Mouse (Mus musculus) embryonic facial prominence, embryonic 13.5 days (tissue): ENCODE measurements at regions not wholly inside any gene's neighbourhood (a gene's known extent, or its start where the extent isn't known, plus 50 kb on each side); places are given as distances from the start of the nearest gene placed in this dataset.

ENCODE experiments used
- ATAC-seq: fragments of 200-750 bp; cut with Nextera tagmentation; 2 replicates; pipeline ENCODE4 v1.8.0; 2017; ENCODE audit warnings: low read depth; ENCODE audit not compliant: insufficient number of reproducible peaks, insufficient read depth, low FRiP score, low TSS enrichment
- H3K27ac ChIP-seq: fragments of 300-500 bp; sonication (generic); 2 replicates; pipeline ENCODE4 v1.5.1; 2015; ENCODE audit warnings: moderate library complexity, mild to moderate bottlenecking, inconsistent platforms
- H3K27me3 ChIP-seq: fragments of 300-500 bp; sonication (generic); 2 replicates; pipeline ENCODE4 v1.6.1; 2015; ENCODE audit warnings: mild to moderate bottlenecking, inconsistent platforms
- H3K36me3 ChIP-seq: fragments of 300-500 bp; sonication (generic); 2 replicates; pipeline ENCODE4 v1.6.1; 2015; ENCODE audit warnings: mild to moderate bottlenecking, inconsistent platforms
- H3K4me1 ChIP-seq: fragments of 300-500 bp; sonication (generic); 2 replicates; pipeline ENCODE4 v1.6.1; 2015; ENCODE audit warnings: inconsistent platforms
- H3K4me2 ChIP-seq: fragments of 300-500 bp; sonication (generic); 2 replicates; pipeline ENCODE4 v1.6.1; 2015; ENCODE audit warnings: moderate library complexity, mild to moderate bottlenecking, inconsistent platforms
- H3K4me3 ChIP-seq: fragments of 300-500 bp; sonication (generic); 2 replicates; pipeline ENCODE4 v1.5.1; 2015; ENCODE audit warnings: mild to moderate bottlenecking, inconsistent platforms
- H3K9ac ChIP-seq: fragments of 300-500 bp; sonication (generic); 2 replicates; pipeline ENCODE4 v1.6.1; 2015; ENCODE audit warnings: mild to moderate bottlenecking, inconsistent platforms
- H3K9me3 ChIP-seq: fragments of 300-500 bp; sonication (generic); 2 replicates; pipeline ENCODE4 v1.6.1; 2016; ENCODE audit warnings: inconsistent platforms
- WGBS: fragments of 180-500 bp; shearing (Covaris S2); methylation state at CpG from one replicate; pipeline ENCODE4 v1.1.7; 2015; ENCODE audit warnings: mixed read lengths; 5-methylcytosine and 5-hydroxymethylcytosine counted together

GRCm38 (mm10) chr3:121618561-121618960, 52.0 kb upstream of the 4930432M17Rik start:
- Histone ChIP-seq H3K27ac (no peak overlapping the region), H3K36me3 (no peaks in the 10 kb centered on the region), H3K9me3 (no peaks in the 10 kb centered on the region), H3K9ac (no peak overlapping the region), H3K4me1 (no peaks in the 10 kb centered on the region), H3K27me3 (no peaks in the 10 kb centered on the region), H3K4me3 (no peak overlapping the region), H3K4me2 (no peak overlapping the region)
- 54% methylated on average over 2 of the region's 2 CpGs for WGBS
- ATAC-seq: no peak

- no peak overlapping the region for H3K4me2 ChIP-seq
- H3K4me3 ChIP-seq: no peak overlapping the region
- H3K9me3 ChIP-seq: no peaks in the 10 kb centered on the region
- H3K4me1 ChIP-seq: no peaks in the 10 kb centered on the region
- ATAC-seq: no peak
- WGBS: 81% methylated on average over 2 of the region's 2 CpGs
- H3K36me3 ChIP-seq: no peaks in the 10 kb centered on the region
- H3K9ac ChIP-seq: no peak overlapping the region
- no peak overlapping the region for H3K27ac ChIP-seq
- H3K27me3 ChIP-seq: no peaks in the 10 kb centered on the region
Measured at GRCm38 (mm10) chr3:121618161-121618560, 52.4 kb upstream of the 4930432M17Rik start.

- H3K4me3 ChIP-seq: no peak overlapping the region
- H3K4me2 ChIP-seq: no peak overlapping the region
- H3K27me3 ChIP-seq: no peaks in the 10 kb centered on the region
- ATAC-seq: no peak
- no peak overlapping the region for H3K27ac ChIP-seq
- no peaks in the 10 kb centered on the region for H3K36me3 ChIP-seq
- no peaks in the 10 kb centered on the region for H3K9me3 ChIP-seq
- no peaks in the 10 kb centered on the region for H3K4me1 ChIP-seq
- no peak overlapping the region for H3K9ac ChIP-seq
- 48% methylated on average over 7 of the region's 7 CpGs for WGBS
Measured at GRCm38 (mm10) chr3:121617351-121617750, 53.2 kb upstream of the 4930432M17Rik start.

- 76% methylated on average over 5 of the region's 5 CpGs for WGBS
- Histone ChIP-seq H3K4me3 (no peak overlapping the region), H3K4me2 (no peak overlapping the region), H3K36me3 (no peaks in the 10 kb centered on the region), H3K4me1 (no peaks in the 10 kb centered on the region), H3K9me3 (no peaks in the 10 kb centered on the region), H3K27ac (no peak overlapping the region), H3K9ac (no peak overlapping the region), H3K27me3 (no peaks in the 10 kb centered on the region)
- ATAC-seq: no peak
Measured at GRCm38 (mm10) chr3:121616075-121616474, 54.5 kb upstream of the 4930432M17Rik start.

- no peak for ATAC-seq
- no peak overlapping the region for H3K27ac ChIP-seq
Measured at GRCm38 (mm10) chr3:121614741-121615140, 55.8 kb upstream of the 4930432M17Rik start.

GRCm38 (mm10) chr3:121613224-121613623, 57.3 kb upstream of the 4930432M17Rik start:
- Histone ChIP-seq H3K4me3 (no peak overlapping the region), H3K9ac (no peak overlapping the region), H3K36me3 (no peaks in the 10 kb centered on the region), H3K9me3 (no peaks in the 10 kb centered on the region), H3K27me3 (no peaks in the 10 kb centered on the region), H3K27ac (no peak overlapping the region), H3K4me1 (no peaks in the 10 kb centered on the region), H3K4me2 (no peak overlapping the region)
- WGBS: 41% methylated on average over 3 of the region's 3 CpGs
- ATAC-seq: peak; percentile 52; the same call in 1 of the 2 replicates

More at GRCm38 (mm10) chr3:121614741-121615140, 55.8 kb upstream of the 4930432M17Rik start:
- Histone ChIP-seq H3K36me3 (no peaks in the 10 kb centered on the region), H3K4me2 (no peak overlapping the region), H3K4me3 (no peak overlapping the region), H3K9ac (no peak overlapping the region), H3K9me3 (no peaks in the 10 kb centered on the region), H3K4me1 (no peaks in the 10 kb centered on the region), H3K27me3 (no peaks in the 10 kb centered on the region)
- 75% methylated on average over 7 of the region's 7 CpGs for WGBS

- Histone ChIP-seq H3K27me3 (no peaks in the 10 kb centered on the region), H3K9ac (no peak overlapping the region), H3K4me1 (no peaks in the 10 kb centered on the region), H3K27ac (no peak overlapping the region), H3K4me3 (no peak overlapping the region), H3K4me2 (no peak overlapping the region), H3K9me3 (no peaks in the 10 kb centered on the region), H3K36me3 (no peaks in the 10 kb centered on the region)
- 70% methylated on average over 7 of the region's 7 CpGs for WGBS
- no peak for ATAC-seq
Measured at GRCm38 (mm10) chr3:121609845-121610244, 60.7 kb upstream of the 4930432M17Rik start.

GRCm38 (mm10) chr3:121609090-121609489, 61.5 kb upstream of the 4930432M17Rik start:
- Histone ChIP-seq H3K27me3 (no peaks in the 10 kb centered on the region), H3K4me2 (no peak overlapping the region), H3K27ac (no peak overlapping the region), H3K4me3 (no peak overlapping the region), H3K4me1 (no peaks in the 10 kb centered on the region), H3K36me3 (no peaks in the 10 kb centered on the region), H3K9ac (no peak overlapping the region), H3K9me3 (no peaks in the 10 kb centered on the region)
- no peak for ATAC-seq
- 64% methylated on average over 7 of the region's 7 CpGs for WGBS

- Histone ChIP-seq H3K4me1 (peaks cover 13% of the 10 kb centered on the region), H3K4me2 (no peak overlapping the region), H3K9ac (no peak overlapping the region), H3K27me3 (no peaks in the 10 kb centered on the region), H3K4me3 (no peak overlapping the region), H3K27ac (no peak overlapping the region), H3K36me3 (no peaks in the 10 kb centered on the region), H3K9me3 (no peaks in the 10 kb centered on the region)
- WGBS: 79% methylated on average over 6 of the region's 6 CpGs
- no peak for ATAC-seq
Measured at GRCm38 (mm10) chr3:121604737-121605136, 65.8 kb upstream of the 4930432M17Rik start.

GRCm38 (mm10) chr3:121604081-121604480, 66.5 kb upstream of the 4930432M17Rik start:
- Histone ChIP-seq H3K4me2 (no peak overlapping the region), H3K4me1 (peaks cover 13% of the 10 kb centered on the region), H3K27ac (no peak overlapping the region), H3K9ac (no peak overlapping the region), H3K27me3 (no peaks in the 10 kb centered on the region), H3K36me3 (no peaks in the 10 kb centered on the region), H3K4me3 (no peak overlapping the region), H3K9me3 (no peaks in the 10 kb centered on the region)
- ATAC-seq: no peak
- WGBS: 86% methylated on average over 9 of the region's 9 CpGs

GRCm38 (mm10) chr3:121602826-121603370, 67.7 kb upstream of the 4930432M17Rik start:
- H3K27me3 ChIP-seq: no peaks in the 10 kb centered on the region
- no peak overlapping the region for H3K4me2 ChIP-seq
- H3K4me1 ChIP-seq: peaks cover 13% of the 10 kb centered on the region
- no peaks in the 10 kb centered on the region for H3K9me3 ChIP-seq
- 86% methylated on average over 10 of the region's 10 CpGs for WGBS
- ATAC-seq: no peak
- H3K4me3 ChIP-seq: no peak overlapping the region
- no peak overlapping the region for H3K9ac ChIP-seq
- no peak overlapping the region for H3K27ac ChIP-seq
- no peaks in the 10 kb centered on the region for H3K36me3 ChIP-seq

GRCm38 (mm10) chr3:121602082-121602561, 68.4 kb upstream of the 4930432M17Rik start:
- ATAC-seq: no peak
- no peak overlapping the region for H3K9ac ChIP-seq
- no peaks in the 10 kb centered on the region for H3K9me3 ChIP-seq
- H3K27me3 ChIP-seq: no peaks in the 10 kb centered on the region
- no peak overlapping the region for H3K27ac ChIP-seq
- H3K4me2 ChIP-seq: no peak overlapping the region
- no peaks in the 10 kb centered on the region for H3K36me3 ChIP-seq
- 63% methylated on average over 8 of the region's 8 CpGs for WGBS
- H3K4me1 ChIP-seq: peaks cover 13% of the 10 kb centered on the region
- H3K4me3 ChIP-seq: no peak overlapping the region
